Mouse (Mus musculus): ENCODE data around the gene Pcnx. TPM values are rescaled to one million over a fixed set of nuclear protein-coding genes. Genes with fewer than 3 reads are reported as not detected.

Gene Pcnx
- total RNA-seq, 1 experiment = 24.9 TPM

GRCm38 (mm10) chr12:81971884-81972362 is 112.1 kb downstream of the Pcnx start:
- H3K9me3 ChIP-seq (ENCODE audit: control insufficient read depth, insufficient read depth, low read depth, low read length) = no peaks in the 10 kb centered on the region
- H3K4me1 ChIP-seq (ENCODE audit: control insufficient read depth in 2 of 2, insufficient read depth in 2 of 2, low read length in 2 of 2, poor library complexity in 1 of 2) = no peaks in the 10 kb centered on the region
- in situ Hi-C loops (cut with MboI; ENCODE audit: low sequenced_read_pairs in 2 of 2, unreplicated experiment in 2 of 2) = no loop called here
- DNase-seq (ENCODE audit: low read depth, low spot score) = no peak
- H3K4me3 ChIP-seq (ENCODE audit: insufficient read depth in 1 of 2, low read depth in 1 of 2, low read length in 2 of 2, poor library complexity in 1 of 2, severe bottlenecking in 1 of 2) = no peak overlapping the region
- no peak for TF ChIP-seq HCFC1 (IDR thresholded peaks at IDR 0.05; ENCODE audit: borderline replicate concordance, insufficient read depth, low read length)
- no peak for TF ChIP-seq ZC3H11A (IDR thresholded peaks at IDR 0.05; ENCODE audit: borderline replicate concordance, low read depth, low read length)
- TF ChIP-seq CHD2 (IDR thresholded peaks at IDR 0.05; ENCODE audit: low read depth, low read length) = no peak
- no peak for TF ChIP-seq MAFK (IDR thresholded peaks at IDR 0.05; ENCODE audit: insufficient read depth, low read depth, low read length)
- no peak for TF ChIP-seq ZNF384 (IDR thresholded peaks at IDR 0.05; ENCODE audit: low read depth, low read length)
- H3K36me3 ChIP-seq (ENCODE audit: control insufficient read depth, insufficient read depth, low read length, poor library complexity, severe bottlenecking) = peaks cover 16% of the 10 kb centered on the region; the same call in 1 of the 2 replicates
- H3K27ac ChIP-seq (ENCODE audit: insufficient read depth, low read depth, low read length, poor library complexity, severe bottlenecking) = no peak overlapping the region
- no peak overlapping the region for H3K9ac ChIP-seq (ENCODE audit: insufficient read depth, low read depth, low read length, poor library complexity, severe bottlenecking)

- peaks cover 14% of the 10 kb centered on the region; the same call in 1 of the 2 replicates for H3K36me3 ChIP-seq (ENCODE audit: control insufficient read depth, insufficient read depth, low read length, poor library complexity, severe bottlenecking)
- peak; percentile 16 for DNase-seq (ENCODE audit: low read depth, low spot score)
- no peak for TF ChIP-seq CHD2 (IDR thresholded peaks at IDR 0.05; ENCODE audit: low read depth, low read length)
- peak; percentile 34; the same call in 1 of the 2 replicates for TF ChIP-seq ZC3H11A (IDR thresholded peaks at IDR 0.05; ENCODE audit: borderline replicate concordance, low read depth, low read length)
- TF ChIP-seq MAFK (IDR thresholded peaks at IDR 0.05; ENCODE audit: insufficient read depth, low read depth, low read length) = no peak
- TF ChIP-seq ZNF384 (IDR thresholded peaks at IDR 0.05; ENCODE audit: low read depth, low read length) = no peak
- TF ChIP-seq HCFC1 (IDR thresholded peaks at IDR 0.05; ENCODE audit: borderline replicate concordance, insufficient read depth, low read length) = no peak
- in situ Hi-C loops (cut with MboI; ENCODE audit: low sequenced_read_pairs in 2 of 2, unreplicated experiment in 2 of 2) = loop anchor here in 1 of 2 experiments (25.0 kb wide), 2 partner anchors 112 to 512 kb away; no protein-coding TSS in a partner anchor
- H3K9me3 ChIP-seq (ENCODE audit: control insufficient read depth, insufficient read depth, low read depth, low read length) = no peaks in the 10 kb centered on the region
- H3K9ac ChIP-seq (ENCODE audit: insufficient read depth, low read depth, low read length, poor library complexity, severe bottlenecking) = no peak overlapping the region
- no peaks in the 10 kb centered on the region for H3K4me1 ChIP-seq (ENCODE audit: control insufficient read depth in 2 of 2, insufficient read depth in 2 of 2, low read length in 2 of 2, poor library complexity in 1 of 2)
- H3K27ac ChIP-seq (ENCODE audit: insufficient read depth, low read depth, low read length, poor library complexity, severe bottlenecking) = no peak overlapping the region
- no peak overlapping the region for H3K4me3 ChIP-seq (ENCODE audit: insufficient read depth in 1 of 2, low read depth in 1 of 2, low read length in 2 of 2, poor library complexity in 1 of 2, severe bottlenecking in 1 of 2)
Measured at GRCm38 (mm10) chr12:81974806-81975205, 115.0 kb downstream of the Pcnx start.

- in situ Hi-C loops (cut with MboI; ENCODE audit: low sequenced_read_pairs in 2 of 2, unreplicated experiment in 2 of 2) = loop anchor here in 1 of 2 experiments (25.0 kb wide), 2 partner anchors 110 to 510 kb away; no protein-coding TSS in a partner anchor
- DNase-seq (ENCODE audit: low read depth, low spot score) = no peak
- H3K36me3 ChIP-seq (ENCODE audit: control insufficient read depth, insufficient read depth, low read length, poor library complexity, severe bottlenecking) = peaks cover 18% of the 10 kb centered on the region
Measured at GRCm38 (mm10) chr12:81977346-81977745, 117.5 kb downstream of the Pcnx start.

GRCm38 (mm10) chr12:81979312-81979711 is 119.5 kb downstream of the Pcnx start:
- Histone ChIP-seq H3K9me3 (ENCODE audit: control insufficient read depth, insufficient read depth, low read depth, low read length) (no peaks in the 10 kb centered on the region), H3K4me1 (ENCODE audit: control insufficient read depth in 2 of 2, insufficient read depth in 2 of 2, low read length in 2 of 2, poor library complexity in 1 of 2) (no peaks in the 10 kb centered on the region), H3K36me3 (ENCODE audit: control insufficient read depth, insufficient read depth, low read length, poor library complexity, severe bottlenecking) (peaks cover 18% of the 10 kb centered on the region), H3K4me3 (ENCODE audit: insufficient read depth in 1 of 2, low read depth in 1 of 2, low read length in 2 of 2, poor library complexity in 1 of 2, severe bottlenecking in 1 of 2) (no peak overlapping the region), H3K9ac (ENCODE audit: insufficient read depth, low read depth, low read length, poor library complexity, severe bottlenecking) (no peak overlapping the region), H3K27ac (ENCODE audit: insufficient read depth, low read depth, low read length, poor library complexity, severe bottlenecking) (no peak overlapping the region)
- no peak for DNase-seq (ENCODE audit: low read depth, low spot score)
- in situ Hi-C loops (cut with MboI; ENCODE audit: low sequenced_read_pairs in 2 of 2, unreplicated experiment in 2 of 2) = loop anchor here in 1 of 2 experiments (25.0 kb wide), 2 partner anchors 108 to 508 kb away; no protein-coding TSS in a partner anchor
- TF ChIP-seq ZNF384 (IDR thresholded peaks at IDR 0.05; ENCODE audit: low read depth, low read length) = no peak
- TF ChIP-seq CHD2 (IDR thresholded peaks at IDR 0.05; ENCODE audit: low read depth, low read length) = no peak
- TF ChIP-seq MAFK (IDR thresholded peaks at IDR 0.05; ENCODE audit: insufficient read depth, low read depth, low read length) = no peak
- TF ChIP-seq HCFC1 (IDR thresholded peaks at IDR 0.05; ENCODE audit: borderline replicate concordance, insufficient read depth, low read length) = no peak
- no peak for TF ChIP-seq ZC3H11A (IDR thresholded peaks at IDR 0.05; ENCODE audit: borderline replicate concordance, low read depth, low read length)

More at GRCm38 (mm10) chr12:81977346-81977745, 117.5 kb downstream of the Pcnx start:
- H3K4me3 ChIP-seq (ENCODE audit: insufficient read depth in 1 of 2, low read depth in 1 of 2, low read length in 2 of 2, poor library complexity in 1 of 2, severe bottlenecking in 1 of 2) = no peak overlapping the region
- no peak overlapping the region for H3K27ac ChIP-seq (ENCODE audit: insufficient read depth, low read depth, low read length, poor library complexity, severe bottlenecking)
- H3K9me3 ChIP-seq (ENCODE audit: control insufficient read depth, insufficient read depth, low read depth, low read length) = no peaks in the 10 kb centered on the region
- no peak for TF ChIP-seq ZC3H11A (IDR thresholded peaks at IDR 0.05; ENCODE audit: borderline replicate concordance, low read depth, low read length)
- TF ChIP-seq MAFK (IDR thresholded peaks at IDR 0.05; ENCODE audit: insufficient read depth, low read depth, low read length) = no peak
- no peak for TF ChIP-seq CHD2 (IDR thresholded peaks at IDR 0.05; ENCODE audit: low read depth, low read length)
- TF ChIP-seq HCFC1 (IDR thresholded peaks at IDR 0.05; ENCODE audit: borderline replicate concordance, insufficient read depth, low read length) = no peak
- no peak for TF ChIP-seq ZNF384 (IDR thresholded peaks at IDR 0.05; ENCODE audit: low read depth, low read length)
- no peak overlapping the region for H3K9ac ChIP-seq (ENCODE audit: insufficient read depth, low read depth, low read length, poor library complexity, severe bottlenecking)
- H3K4me1 ChIP-seq (ENCODE audit: control insufficient read depth in 2 of 2, insufficient read depth in 2 of 2, low read length in 2 of 2, poor library complexity in 1 of 2) = no peaks in the 10 kb centered on the region
